In genomic region chr2:119525422-119525821, GRCm38 (mm10) we compare ENCODE assay signal across 32 mouse cellular contexts. TPM values are rescaled to one million over a fixed set of nuclear protein-coding genes. Genes with fewer than 3 reads are reported as not detected.
DNase-seq lines count a peak whose midpoint lies in the region; ATAC-seq and TF ChIP-seq lines count a peak whose summit lies in the region.
"Had no signal": no experiment of that assay in that cellular context is flagged by ENCODE, and none has a peak within 500 bp of the region (broad histone marks: within the 10 kb centered on the region; RNA-seq: fewer than 3 reads in every experiment).

No protein-coding gene starts in this region.

- H3K9me3 ChIP-seq in megakaryocyte, embryonic 14.5 days = no peaks in the 10 kb centered on the region
- no peaks in the 10 kb centered on the region for H3K9me3 ChIP-seq in intestine, embryonic 16.5 days (ENCODE audit: control insufficient read depth, low read length)
- no peaks in the 10 kb centered on the region for H3K9me3 ChIP-seq in stomach, postnatal 0 days (ENCODE audit: control insufficient read depth, low read length)
- H3K9me3 ChIP-seq: embryonic facial prominence, embryonic 10.5 days; embryonic facial prominence, embryonic 13.5 days; forebrain, embryonic 12.5 days; heart, embryonic 12.5 days; heart, embryonic 15.5 days; hindbrain, embryonic 10.5 days; hindbrain, embryonic 13.5 days had no signal

- ATAC-seq in megakaryocyte, adult 5-6 weeks (ENCODE audit: poor library complexity, severe bottlenecking) = no peak
- ATAC-seq in intestine, embryonic 16.5 days = peak; percentile 85
- peak; percentile 41; the same call in 1 of the 2 replicates for ATAC-seq in stomach, postnatal 0 days (ENCODE audit: low FRiP score, low TSS enrichment)
- no peak for ATAC-seq in megakaryocyte-erythroid progenitor cell, adult 5-6 weeks (replicated peaks; ENCODE audit: low FRiP score, low TSS enrichment, poor library complexity, severe bottlenecking)
- ATAC-seq: activated CD4-positive, CD25-positive, alpha-beta regulatory T cell, adult 4 months; forebrain, embryonic 16.5 days; hindbrain, embryonic 16.5 days; inflammation-experienced regulatory T-cells, adult 6 months had no signal

- H3K4me1 ChIP-seq in megakaryocyte, embryonic 14.5 days = no peaks in the 10 kb centered on the region
- H3K4me1 ChIP-seq in intestine, embryonic 16.5 days (ENCODE audit: control insufficient read depth, insufficient read depth, low read length) = no peaks in the 10 kb centered on the region; the same call in 1 of the 2 replicates
- H3K4me1 ChIP-seq in stomach, postnatal 0 days (replicated peaks; ENCODE audit: control insufficient read depth, insufficient read depth) = no peaks in the 10 kb centered on the region
- H3K4me1 ChIP-seq: embryonic facial prominence, embryonic 10.5 days; embryonic facial prominence, embryonic 13.5 days; forebrain, embryonic 12.5 days; heart, embryonic 12.5 days; heart, embryonic 15.5 days; hindbrain, embryonic 13.5 days had no signal

- TF ChIP-seq CTCF in stomach, postnatal 0 days (IDR thresholded peaks at IDR 0.05; ENCODE audit: low read depth) = no peak

- TF ChIP-seq EP300 in stomach, postnatal 0 days (optimal IDR thresholded peaks at IDR 0.05) = no peak

- 0 out of 2 replicates have a peak overlapping the region, but pooled peaks have one; percentile 13 for H3K27ac ChIP-seq in intestine, embryonic 16.5 days (ENCODE audit: low read length)
- no peak overlapping the region for H3K27ac ChIP-seq in stomach, postnatal 0 days (replicated peaks)
- H3K27ac ChIP-seq: embryonic facial prominence, embryonic 10.5 days; embryonic facial prominence, embryonic 13.5 days; forebrain, embryonic 12.5 days; heart, embryonic 15.5 days; hindbrain, embryonic 10.5 days; hindbrain, embryonic 13.5 days had no signal

- no peak overlapping the region for H3K9ac ChIP-seq in intestine, embryonic 16.5 days (ENCODE audit: low read depth, low read length)
- no peak overlapping the region for H3K9ac ChIP-seq in stomach, postnatal 0 days (ENCODE audit: low read length)
- H3K9ac ChIP-seq: embryonic facial prominence, embryonic 13.5 days; forebrain, embryonic 12.5 days; heart, embryonic 12.5 days; heart, embryonic 15.5 days; hindbrain, embryonic 13.5 days had no signal

- 39% methylated on average over 4 of the region's 4 CpGs for WGBS in intestine, embryonic 16.5 days
- 40% methylated on average over 4 of the region's 4 CpGs for WGBS in stomach, postnatal 0 days

- DNase-seq in NIH3T3 (ENCODE audit: low read depth) = peak; percentile 61
- DNase-seq in stomach, postnatal 0 days (ENCODE audit: low spot score) = no peak
- DNase-seq in layer of hippocampus, adult 11-12 months (ENCODE audit: low spot score) = no peak
- no peak for DNase-seq in natural killer cell, adult 2 months (ENCODE audit: low spot score in 2 of 2)
- DNase-seq: adrenal gland, adult 8-10 months; adrenal gland, postnatal 25 days; cerebellum, adult 11-12 months; cerebellum, adult 8-10 months; cerebellum, postnatal 10 days; cerebellum, postnatal 36 days; embryo, embryonic 11 days; gastrocnemius, postnatal 10 days; gastrocnemius, postnatal 36 days; heart, adult 11 months; heart, postnatal 10 days; heart, postnatal 36 days had no signal

- peaks cover 18% of the 10 kb centered on the region for H3K27me3 ChIP-seq in megakaryocyte, embryonic 14.5 days (replicated peaks)
- H3K27me3 ChIP-seq in intestine, embryonic 16.5 days (replicated peaks; ENCODE audit: control insufficient read depth, insufficient read depth, low read length) = no peaks in the 10 kb centered on the region
- no peaks in the 10 kb centered on the region for H3K27me3 ChIP-seq in stomach, postnatal 0 days (ENCODE audit: control insufficient read depth, insufficient read depth, low read length)
- H3K27me3 ChIP-seq: embryonic facial prominence, embryonic 13.5 days; forebrain, embryonic 12.5 days; heart, embryonic 12.5 days; heart, embryonic 15.5 days; hindbrain, embryonic 13.5 days had no signal

- H3K36me3 ChIP-seq in megakaryocyte, embryonic 14.5 days (replicated peaks; ENCODE audit: low read length) = no peaks in the 10 kb centered on the region
- H3K36me3 ChIP-seq in intestine, embryonic 16.5 days (ENCODE audit: control insufficient read depth, insufficient read depth, low read length) = no peaks in the 10 kb centered on the region
- no peaks in the 10 kb centered on the region for H3K36me3 ChIP-seq in stomach, postnatal 0 days (ENCODE audit: control insufficient read depth, insufficient read depth, low read length)
- H3K36me3 ChIP-seq: embryonic facial prominence, embryonic 10.5 days; embryonic facial prominence, embryonic 13.5 days; forebrain, embryonic 12.5 days; heart, embryonic 12.5 days; heart, embryonic 15.5 days; hindbrain, embryonic 10.5 days; hindbrain, embryonic 13.5 days had no signal

- H3K4me2 ChIP-seq in intestine, embryonic 16.5 days (ENCODE audit: low read depth, low read length) = no peak overlapping the region
- H3K4me2 ChIP-seq in stomach, postnatal 0 days (replicated peaks; ENCODE audit: low read depth) = no peak overlapping the region
- H3K4me2 ChIP-seq: embryonic facial prominence, embryonic 13.5 days; forebrain, embryonic 12.5 days; heart, embryonic 12.5 days; heart, embryonic 15.5 days; hindbrain, embryonic 13.5 days had no signal

- H3K4me3 ChIP-seq in megakaryocyte, embryonic 14.5 days (replicated peaks) = peak overlapping the region; percentile 62
- H3K4me3 ChIP-seq in intestine, embryonic 16.5 days (ENCODE audit: low read length) = no peak overlapping the region
- no peak overlapping the region for H3K4me3 ChIP-seq in stomach, postnatal 0 days (ENCODE audit: low read depth, low read length)
- H3K4me3 ChIP-seq: embryonic facial prominence, embryonic 10.5 days; embryonic facial prominence, embryonic 13.5 days; erythroblast, embryonic 14.5 days; forebrain, embryonic 12.5 days; heart, embryonic 12.5 days; heart, embryonic 15.5 days; hindbrain, embryonic 10.5 days; hindbrain, embryonic 13.5 days had no signal

RNA-seq across cellular contexts. Expression of gene Exd1, which starts 22.0 kb away (rescaled TPM):
- polyA plus RNA-seq in megakaryocyte, embryonic 14.5 days (2012; ENCODE audit: insufficient read depth, low replicate concordance) = 0.01 TPM in 1 of 2 replicates, not detected in the other
- 0.48 TPM in 1 of 2 replicates, not detected in the other for total RNA-seq in megakaryocyte, adult 5-6 weeks (2015)
- total RNA-seq in megakaryocyte, adult 5-6 weeks (2017) = 0.04 TPM in 1 of 2 replicates, not detected in the other
- 0.36 and 0.39 TPM in 2 replicates for polyA plus RNA-seq in intestine, embryonic 16.5 days (2015; fragmentation: Nextera tagmentation; extraction: Ambion mirVana)
- polyA plus RNA-seq in stomach, postnatal 0 days (2015; fragmentation: Nextera tagmentation; extraction: Ambion mirVana) = 0.16 and 0.35 TPM in 2 replicates
- 0.37 TPM in 1 of 2 replicates, not detected in the other for total RNA-seq in megakaryocyte-erythroid progenitor cell, adult 5-6 weeks (2014; fragmentation: Nextera tagmentation)
- not detected in 2 replicates for total RNA-seq in megakaryocyte-erythroid progenitor cell, adult 5-6 weeks (2017)
- polyA plus RNA-seq: erythroblast, embryonic 14.5 days had no signal

RNA-seq across cellular contexts. Expression of gene Chp1, which starts 22.1 kb away (rescaled TPM):
- 9.7 and 15.1 TPM in 2 replicates for polyA plus RNA-seq in megakaryocyte, embryonic 14.5 days (2012; ENCODE audit: insufficient read depth, low replicate concordance)
- 90.6 and 99.8 TPM in 2 replicates for total RNA-seq in megakaryocyte, adult 5-6 weeks (2015)
- 94.3 and 133 TPM in 2 replicates for total RNA-seq in megakaryocyte, adult 5-6 weeks (2017)
- polyA plus RNA-seq in intestine, embryonic 16.5 days (2015; fragmentation: Nextera tagmentation; extraction: Ambion mirVana) = 56.7 and 60.6 TPM in 2 replicates
- polyA plus RNA-seq in stomach, postnatal 0 days (2015; fragmentation: Nextera tagmentation; extraction: Ambion mirVana) = 127 and 134 TPM in 2 replicates
- 36.7 and 54.6 TPM in 2 replicates for total RNA-seq in megakaryocyte-erythroid progenitor cell, adult 5-6 weeks (2014; fragmentation: Nextera tagmentation)
- total RNA-seq in megakaryocyte-erythroid progenitor cell, adult 5-6 weeks (2017) = 48.5 and 63.0 TPM in 2 replicates

RNA-seq across cellular contexts. Expression of gene Ino80, which starts 47.9 kb away (rescaled TPM):
- 2.3 and 2.7 TPM in 2 replicates for polyA plus RNA-seq in megakaryocyte, embryonic 14.5 days (2012; ENCODE audit: insufficient read depth, low replicate concordance)
- 19.9 and 22.0 TPM in 2 replicates for total RNA-seq in megakaryocyte, adult 5-6 weeks (2015)
- 18.6 and 22.7 TPM in 2 replicates for total RNA-seq in megakaryocyte, adult 5-6 weeks (2017)
- polyA plus RNA-seq in intestine, embryonic 16.5 days (2015; fragmentation: Nextera tagmentation; extraction: Ambion mirVana) = 3.2 and 3.4 TPM in 2 replicates
- 1.9 and 2.0 TPM in 2 replicates for polyA plus RNA-seq in stomach, postnatal 0 days (2015; fragmentation: Nextera tagmentation; extraction: Ambion mirVana)
- 32.2 and 37.9 TPM in 2 replicates for total RNA-seq in megakaryocyte-erythroid progenitor cell, adult 5-6 weeks (2014; fragmentation: Nextera tagmentation)
- 21.8 and 22.4 TPM in 2 replicates for total RNA-seq in megakaryocyte-erythroid progenitor cell, adult 5-6 weeks (2017)

Comparison
In these comparisons a context has a peak if more than half of its experiments do, and no peak if none do; other contexts are left out.
1. ATAC-seq: peak in intestine, embryonic 16.5 days (single experiment) and stomach, postnatal 0 days (single experiment); none in megakaryocyte, adult 5-6 weeks (single experiment) and megakaryocyte-erythroid progenitor cell, adult 5-6 weeks (single experiment).